Mouse (Mus musculus): Measurements from ENCODE around the gene Eif2b1.

GRCm38 (mm10) chr5:124531583-124531930 lies 47.4 kb downstream of the Eif2b1 start:
- TF ChIP-seq TAL1 (IDR thresholded peaks at IDR 0.05; ENCODE audit: low read length) (no peak), GATA1 (IDR thresholded peaks at IDR 0.05; ENCODE audit: low read length) (no peak)

Data from erythroblast, embryonic 14.5 days (primary cell).